Mouse (Mus musculus) bone marrow, adult 2 months (tissue): Measurements from ENCODE around the gene Rpl13.

ENCODE experiments used
- CTCF ChIP-seq: fragments of 200-500 bp; IDR thresholded peaks from 2 replicates; pipeline ENCODE4 v1.5.1; 2011; ENCODE audit warnings: low read length, control low read depth; ENCODE audit not compliant: control insufficient read depth, insufficient read depth
- POLR2A ChIP-seq: fragments of 200-500 bp; IDR thresholded peaks from 2 replicates; pipeline ENCODE4 v1.6.1; 2011; ENCODE audit warnings: low read depth, mild to moderate bottlenecking, control low read depth, low read length, borderline replicate concordance; ENCODE audit not compliant: control insufficient read depth

- no peak for TF ChIP-seq POLR2A
- no peak for TF ChIP-seq CTCF
Observed at GRCm38 (mm10) chr8:123134149-123134713, 32.1 kb downstream of the Rpl13 start.
